Mouse (Mus musculus): ENCODE measurements around the gene Dnttip1. TPM values are rescaled to one million over a fixed set of nuclear protein-coding genes. Genes with fewer than 3 reads are reported as not detected.
"Not testable (repeated sequence)": the region's sequence is repeated elsewhere in the genome, so short reads cannot be mapped to it uniquely, and the experiment has no call there.

Gene Dnttip1
- polyA plus RNA-seq, 1 experiment from 2014 or later: 80.6 TPM

DNA sequence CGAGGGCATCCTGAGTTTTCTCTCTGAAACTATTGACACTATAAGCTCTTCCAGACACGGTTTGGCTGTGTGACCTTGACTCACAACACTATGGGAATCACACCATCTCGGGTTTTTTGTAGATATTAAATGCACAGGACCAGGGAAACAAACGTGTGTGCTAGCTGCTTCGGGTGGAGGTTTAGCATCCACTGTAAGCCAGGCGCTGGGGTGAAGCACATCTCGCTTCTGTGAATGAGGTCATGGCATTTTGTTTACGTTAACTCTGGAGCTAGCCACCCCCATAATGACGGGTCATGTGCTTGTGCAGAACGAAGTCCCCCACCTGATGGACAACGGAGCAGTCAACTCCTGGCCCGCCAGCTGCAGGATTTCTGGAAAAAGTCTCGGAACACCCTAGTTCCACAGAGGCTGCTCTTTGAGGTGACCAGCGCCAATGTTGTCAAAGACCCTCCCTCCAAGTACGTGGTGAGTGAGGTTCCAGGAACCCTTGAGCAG is 40.7 kb downstream of the Dnttip1 start:
- H3K4me1 ChIP-seq: peaks cover 18% of the 10 kb centered on the region
- H3K9me3 ChIP-seq: no peaks in the 10 kb centered on the region
- WGBS: 6% methylated on average over 15 of the region's 15 CpGs
- H3K4me3 ChIP-seq: peak overlapping the region; percentile 70
- H3K4me2 ChIP-seq (replicated peaks): peak overlapping the region; percentile 80
- peak overlapping the region; percentile 82 for H3K9ac ChIP-seq
- H3K27me3 ChIP-seq: no peaks in the 10 kb centered on the region
- ATAC-seq (ENCODE audit: low FRiP score, low read depth): peak; percentile 25
- peaks cover 22% of the 10 kb centered on the region for H3K36me3 ChIP-seq
- H3K27ac ChIP-seq: peak overlapping the region; percentile 69

DNA sequence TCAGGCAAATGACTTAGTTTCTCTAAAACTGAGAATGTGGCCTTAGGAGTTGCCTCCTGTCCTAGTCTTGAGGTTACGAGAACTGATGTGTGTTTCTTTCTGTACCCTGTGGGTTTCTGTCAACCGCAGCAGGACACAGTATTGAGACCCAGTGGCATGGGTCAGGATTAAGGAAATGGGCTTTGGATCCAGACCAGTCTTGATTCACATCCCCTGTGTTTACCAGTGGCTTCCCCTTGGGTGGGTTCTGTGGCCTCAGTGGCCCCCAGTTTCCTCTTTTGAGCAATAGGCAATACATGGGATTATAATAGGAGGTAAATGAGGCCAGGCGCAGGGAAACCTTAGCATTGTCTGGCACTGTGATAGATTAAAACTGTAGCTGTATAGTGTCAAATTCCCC is 41.2 kb downstream of the Dnttip1 start:
- Histone ChIP-seq H3K27me3 (no peaks in the 10 kb centered on the region), H3K27ac (no peak overlapping the region; the same call in 1 of the 2 replicates), H3K4me1 (peaks cover 18% of the 10 kb centered on the region), H3K36me3 (peaks cover 28% of the 10 kb centered on the region), H3K9ac (no peak overlapping the region), H3K4me3 (peak overlapping the region; percentile 70), H3K9me3 (no peaks in the 10 kb centered on the region), H3K4me2 (replicated peaks) (peak overlapping the region; percentile 80)
- 83% methylated on average over 3 of the region's 3 CpGs for WGBS
- ATAC-seq (ENCODE audit: low FRiP score, low read depth): no peak

GRCm38 (mm10) chr2:164787779-164788178 is 42.0 kb downstream of the Dnttip1 start:
- no peak for ATAC-seq (ENCODE audit: low FRiP score, low read depth)
- Histone ChIP-seq H3K9ac (no peak overlapping the region), H3K36me3 (peaks cover 36% of the 10 kb centered on the region), H3K27me3 (no peaks in the 10 kb centered on the region), H3K4me1 (peaks cover 18% of the 10 kb centered on the region), H3K4me2 (replicated peaks) (peak overlapping the region; percentile 11; the same call in 1 of the 2 replicates), H3K9me3 (no peaks in the 10 kb centered on the region), H3K27ac (no peak overlapping the region), H3K4me3 (no peak overlapping the region; the same call in 1 of the 2 replicates)
- WGBS: 85% methylated on average over 10 of the region's 10 CpGs

DNA sequence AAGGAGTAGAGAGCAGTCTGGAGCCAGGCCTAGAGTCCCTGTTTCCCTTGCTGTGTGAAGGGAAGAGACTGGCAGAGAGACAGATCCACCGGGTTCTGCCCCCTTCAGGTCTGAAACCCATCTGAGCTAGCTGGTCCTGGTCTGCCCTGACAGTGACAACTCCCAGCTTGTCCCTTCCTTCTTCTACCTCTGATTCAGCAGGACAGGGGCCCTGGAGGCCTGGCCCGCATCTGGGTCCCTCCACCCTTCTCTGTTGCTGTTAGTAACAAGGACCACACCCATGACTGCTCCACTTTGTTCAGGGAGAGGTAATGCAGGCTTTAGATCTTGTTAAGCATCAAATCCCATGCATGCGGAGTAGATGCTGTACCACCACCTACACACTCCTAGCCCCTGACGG is 42.6 kb downstream of the Dnttip1 start:
- no peaks in the 10 kb centered on the region for H3K27me3 ChIP-seq
- H3K4me2 ChIP-seq (replicated peaks): 0 out of 2 replicates have a peak overlapping the region, but pooled peaks have one; percentile 3
- WGBS: 69% methylated on average over 4 of the region's 4 CpGs
- H3K4me1 ChIP-seq: peaks cover 18% of the 10 kb centered on the region
- no peak overlapping the region for H3K4me3 ChIP-seq
- H3K27ac ChIP-seq: no peak overlapping the region
- no peaks in the 10 kb centered on the region for H3K9me3 ChIP-seq
- no peak for ATAC-seq (ENCODE audit: low FRiP score, low read depth)
- H3K36me3 ChIP-seq: peaks cover 42% of the 10 kb centered on the region
- H3K9ac ChIP-seq: peak overlapping the region; percentile 4; the same call in 1 of the 2 replicates

- peaks cover 11% of the 10 kb centered on the region for H3K4me1 ChIP-seq
- no peak overlapping the region for H3K4me3 ChIP-seq
- peaks cover 55% of the 10 kb centered on the region for H3K36me3 ChIP-seq
- no peaks in the 10 kb centered on the region for H3K27me3 ChIP-seq
- no peak overlapping the region for H3K4me2 ChIP-seq (replicated peaks)
- H3K9me3 ChIP-seq: no peaks in the 10 kb centered on the region
- no peak overlapping the region for H3K9ac ChIP-seq
- no peak overlapping the region for H3K27ac ChIP-seq
- WGBS: 82% methylated on average over 4 of the region's 4 CpGs
- no peak for ATAC-seq (ENCODE audit: low FRiP score, low read depth)
Measured at GRCm38 (mm10) chr2:164790451-164790850, 44.7 kb downstream of the Dnttip1 start.

GRCm38 (mm10) chr2:164791841-164792261 is 46.1 kb downstream of the Dnttip1 start:
- Histone ChIP-seq H3K4me3 (no peak overlapping the region), H3K36me3 (peaks cover 69% of the 10 kb centered on the region), H3K9me3 (no peaks in the 10 kb centered on the region), H3K4me2 (replicated peaks) (no peak overlapping the region), H3K27me3 (no peaks in the 10 kb centered on the region), H3K27ac (no peak overlapping the region), H3K4me1 (peaks cover 5% of the 10 kb centered on the region), H3K9ac (no peak overlapping the region)
- no peak for ATAC-seq (ENCODE audit: low FRiP score, low read depth)
- WGBS: 92% methylated on average over 18 of the region's 18 CpGs

- Histone ChIP-seq H3K4me1 (no peaks in the 10 kb centered on the region), H3K4me2 (replicated peaks) (no peak overlapping the region), H3K4me3 (no peak overlapping the region), H3K27ac (no peak overlapping the region), H3K36me3 (peaks cover 72% of the 10 kb centered on the region), H3K9me3 (no peaks in the 10 kb centered on the region), H3K27me3 (no peaks in the 10 kb centered on the region), H3K9ac (no peak overlapping the region)
- ATAC-seq (ENCODE audit: low FRiP score, low read depth): no peak
- 93% methylated on average over 12 of the region's 12 CpGs for WGBS
Measured at GRCm38 (mm10) chr2:164792400-164793190, 46.8 kb downstream of the Dnttip1 start.

DNA sequence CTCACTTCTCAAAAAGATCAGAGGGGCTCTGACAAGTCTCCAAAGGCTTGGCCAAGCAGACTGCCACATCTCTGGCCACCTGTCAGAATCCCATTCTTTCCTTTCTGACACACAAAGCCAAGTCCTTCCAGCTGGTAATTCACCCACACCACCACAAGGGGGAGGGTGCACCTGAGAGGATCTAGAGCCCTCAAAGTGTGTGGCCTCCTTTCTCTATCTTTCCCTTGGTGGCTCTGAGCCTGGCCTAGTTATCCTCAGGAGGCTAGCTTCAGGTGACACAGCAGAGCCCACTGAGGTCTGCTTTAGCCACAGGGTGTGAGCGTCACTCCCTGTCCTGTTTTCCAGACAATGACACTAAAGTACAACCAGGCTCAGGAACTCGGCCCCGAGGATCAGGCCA is 47.5 kb downstream of the Dnttip1 start:
- 89% methylated on average over 3 of the region's 3 CpGs for WGBS
- no peak overlapping the region for H3K27ac ChIP-seq
- H3K4me2 ChIP-seq (replicated peaks): no peak overlapping the region
- H3K27me3 ChIP-seq: no peaks in the 10 kb centered on the region
- H3K9me3 ChIP-seq: no peaks in the 10 kb centered on the region
- H3K9ac ChIP-seq: no peak overlapping the region
- ATAC-seq (ENCODE audit: low FRiP score, low read depth): no peak
- no peak overlapping the region for H3K4me3 ChIP-seq
- no peaks in the 10 kb centered on the region for H3K4me1 ChIP-seq
- H3K36me3 ChIP-seq: peaks cover 76% of the 10 kb centered on the region

DNA sequence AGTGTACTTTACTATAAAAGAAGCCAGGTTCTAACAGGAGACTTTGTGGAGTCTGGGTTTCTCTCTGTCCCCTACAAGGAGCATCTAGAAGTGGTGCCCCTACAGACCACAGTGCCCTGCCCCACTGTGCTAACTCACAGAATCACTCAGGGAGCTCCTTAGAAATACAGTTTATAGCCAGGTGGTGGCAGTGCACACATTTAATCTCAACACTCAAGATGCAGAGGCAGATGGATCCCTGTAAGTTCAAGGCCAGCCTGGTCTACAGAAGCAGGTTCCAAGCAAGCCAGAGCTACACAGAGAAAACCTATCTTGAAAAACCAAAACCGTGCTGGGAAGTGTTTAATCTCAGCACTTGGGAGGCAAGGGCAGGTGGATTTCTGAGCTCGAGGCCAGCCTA is 48.0 kb downstream of the Dnttip1 start:
- Histone ChIP-seq H3K9me3 (no peaks in the 10 kb centered on the region), H3K27me3 (no peaks in the 10 kb centered on the region), H3K9ac (no peak overlapping the region), H3K4me3 (no peak overlapping the region), H3K27ac (no peak overlapping the region), H3K36me3 (peaks cover 79% of the 10 kb centered on the region), H3K4me2 (replicated peaks) (no peak overlapping the region), H3K4me1 (no peaks in the 10 kb centered on the region)
- 91% methylated on average over 2 of the region's 2 CpGs for WGBS
- ATAC-seq (ENCODE audit: low FRiP score, low read depth): no peak

- Histone ChIP-seq H3K4me1 (no peaks in the 10 kb centered on the region), H3K36me3 (peaks cover 80% of the 10 kb centered on the region), H3K9me3 (no peaks in the 10 kb centered on the region), H3K9ac (no peak overlapping the region), H3K4me3 (no peak overlapping the region), H3K27me3 (no peaks in the 10 kb centered on the region), H3K27ac (no peak overlapping the region), H3K4me2 (replicated peaks) (no peak overlapping the region)
- 41% methylated on average over 5 of the region's 5 CpGs for WGBS
- ATAC-seq (ENCODE audit: low FRiP score, low read depth): peak; percentile 57; the same call in 1 of the 2 replicates
Measured at GRCm38 (mm10) chr2:164794293-164794692, 48.5 kb downstream of the Dnttip1 start.

- peaks cover 86% of the 10 kb centered on the region for H3K36me3 ChIP-seq
- no peak overlapping the region for H3K4me2 ChIP-seq (replicated peaks)
- no peaks in the 10 kb centered on the region for H3K4me1 ChIP-seq
- H3K27me3 ChIP-seq: no peaks in the 10 kb centered on the region
- no peak for ATAC-seq (ENCODE audit: low FRiP score, low read depth)
- no peaks in the 10 kb centered on the region for H3K9me3 ChIP-seq
- H3K9ac ChIP-seq: no peak overlapping the region
- no peak overlapping the region for H3K4me3 ChIP-seq
- H3K27ac ChIP-seq: no peak overlapping the region
- 79% methylated on average over 4 of the region's 4 CpGs for WGBS
Measured at GRCm38 (mm10) chr2:164795868-164796267, 50.1 kb downstream of the Dnttip1 start.

DNA sequence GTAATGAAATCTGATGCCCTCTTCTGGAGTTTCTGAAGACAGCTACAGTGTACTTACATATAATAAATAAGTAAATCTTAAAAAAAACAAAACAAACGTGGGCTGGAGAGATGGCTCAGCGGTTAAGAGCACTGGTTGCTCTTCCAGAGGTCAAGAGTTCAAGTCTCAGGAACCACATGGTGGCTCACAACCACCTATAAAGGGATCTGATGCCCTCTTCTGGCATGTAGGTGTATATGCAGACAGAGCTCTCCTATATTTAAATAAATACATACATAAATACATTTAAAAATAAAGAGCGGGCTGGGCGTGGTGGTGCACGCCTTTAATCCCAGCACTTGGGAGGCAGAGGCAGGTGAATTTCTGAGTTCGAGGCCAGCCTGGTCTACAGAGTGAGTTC is 52.8 kb downstream of the Dnttip1 start:
- ATAC-seq (ENCODE audit: low FRiP score, low read depth); H3K27ac ChIP-seq; H3K4me2 ChIP-seq (replicated peaks); H3K9me3 ChIP-seq; H3K9ac ChIP-seq; H3K27me3 ChIP-seq; H3K4me3 ChIP-seq; H3K4me1 ChIP-seq: not testable (repeated sequence)
- peaks cover 79% of the 10 kb centered on the region for H3K36me3 ChIP-seq
- 86% methylated on average over 6 of the region's 6 CpGs for WGBS
